Mouse (Mus musculus): ENCODE measurements around the gene Gnl3l. TPM values are rescaled to one million over a fixed set of nuclear protein-coding genes. Genes with fewer than 3 reads are reported as not detected.

Gnl3l gene
- polyA plus RNA-seq, 1 experiment = 69.1 TPM

DNA sequence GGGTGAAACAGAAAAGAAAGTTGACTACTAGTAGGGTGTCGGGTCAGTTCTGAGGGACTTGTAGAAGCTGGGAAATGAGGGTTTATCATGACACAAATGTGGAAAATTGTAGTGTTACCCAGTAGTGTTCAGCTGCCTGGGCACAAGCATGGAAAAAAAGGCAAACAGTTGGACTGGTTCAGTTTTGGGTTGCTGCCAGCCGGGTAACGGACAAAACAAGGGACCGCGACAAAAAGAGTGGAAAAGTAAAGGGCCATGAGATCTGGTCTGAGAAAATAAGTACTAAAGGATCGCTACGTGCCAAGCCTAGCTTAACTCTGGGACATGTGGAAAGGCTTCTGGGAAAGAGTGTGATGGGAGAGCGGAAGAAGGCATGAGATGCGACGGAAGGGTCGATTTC lies 29.2 kb upstream of the Gnl3l start:
- no peak for TF ChIP-seq POLR2A (IDR thresholded peaks at IDR 0.05; ENCODE audit: borderline replicate concordance, extremely low read depth, insufficient read depth, insufficient read length, poor library complexity, severe bottlenecking)
- no peak for TF ChIP-seq CTCF (IDR thresholded peaks at IDR 0.05; ENCODE audit: borderline replicate concordance, extremely low read depth, insufficient read depth, insufficient read length)

DNA sequence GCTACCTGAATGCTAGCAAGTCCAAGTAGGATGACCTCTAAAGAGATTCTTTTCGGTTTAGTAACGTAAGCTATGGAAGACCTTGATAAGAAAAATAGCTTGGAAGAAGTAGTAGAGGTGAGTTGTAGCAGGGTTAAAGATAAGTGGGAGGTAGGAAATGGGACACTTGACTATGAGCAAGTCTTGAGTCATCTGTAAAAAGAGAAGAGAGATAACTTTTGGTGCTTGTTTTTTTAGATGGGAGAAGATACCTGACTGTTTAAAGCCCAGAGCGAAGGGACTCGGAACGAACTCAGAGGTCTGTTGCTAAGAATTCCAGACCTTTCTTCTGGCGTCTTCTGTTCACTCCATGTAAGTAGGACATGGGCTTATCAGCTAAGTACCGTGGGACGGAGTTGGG lies 28.7 kb upstream of the Gnl3l start, which contains the start of gene Fgd1:
Gene Fgd1, plus strand, starts transcription at position 301 of the 400 bp plus-strand sequence.
- no peak for TF ChIP-seq POLR2A (IDR thresholded peaks at IDR 0.05; ENCODE audit: borderline replicate concordance, extremely low read depth, insufficient read depth, insufficient read length, poor library complexity, severe bottlenecking)
- TF ChIP-seq CTCF (IDR thresholded peaks at IDR 0.05; ENCODE audit: borderline replicate concordance, extremely low read depth, insufficient read depth, insufficient read length) = no peak
- no peak for DNase-seq (ENCODE audit: low read depth)

More for the DNA sequence above, 29.2 kb upstream of the Gnl3l start:
- DNase-seq (ENCODE audit: low read depth) = no peak

DNA sequence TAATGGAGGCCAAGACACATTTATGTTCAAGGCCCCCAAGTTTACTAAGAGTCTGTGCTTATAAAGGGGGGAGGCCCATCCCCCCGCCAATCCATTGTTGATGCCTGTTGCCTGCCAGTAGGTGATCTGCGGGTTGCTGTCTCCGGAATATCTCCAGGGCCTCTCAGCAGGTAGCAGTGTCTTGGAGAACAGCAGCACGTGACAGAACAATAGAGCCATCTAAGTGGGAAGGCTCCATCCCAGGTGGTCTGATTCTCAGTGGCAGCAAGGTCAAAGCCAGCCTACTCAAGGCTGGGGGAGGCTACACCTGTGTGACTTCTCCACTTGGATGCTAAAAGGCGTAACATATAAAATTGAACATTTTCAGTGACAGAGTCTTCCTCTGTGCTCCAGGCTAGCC lies 24.1 kb upstream of the Gnl3l start:
- DNase-seq (ENCODE audit: low read depth) = no peak
- TF ChIP-seq POLR2A (IDR thresholded peaks at IDR 0.05; ENCODE audit: borderline replicate concordance, extremely low read depth, insufficient read depth, insufficient read length, poor library complexity, severe bottlenecking) = no peak
- no peak for TF ChIP-seq CTCF (IDR thresholded peaks at IDR 0.05; ENCODE audit: borderline replicate concordance, extremely low read depth, insufficient read depth, insufficient read length)

DNA sequence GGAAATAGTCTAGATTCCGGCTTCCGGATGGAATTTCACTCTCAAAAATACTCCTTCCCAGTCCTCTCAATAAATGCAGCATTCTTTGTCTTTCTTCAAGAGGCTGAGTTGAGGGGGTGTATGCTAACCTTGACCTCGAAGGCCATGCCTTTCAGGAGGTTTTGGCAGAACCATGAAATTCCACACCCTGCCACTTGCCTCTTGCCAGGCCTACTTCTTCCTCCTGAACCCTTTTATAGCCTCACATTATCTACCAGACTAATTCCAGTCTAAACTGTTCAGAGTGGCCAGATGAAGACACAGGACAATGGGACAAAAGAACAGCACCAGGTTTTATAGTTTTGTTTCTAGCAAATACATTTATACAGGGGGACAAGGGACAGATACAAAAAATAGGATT lies 14.3 kb upstream of the Gnl3l start:
- TF ChIP-seq POLR2A (IDR thresholded peaks at IDR 0.05; ENCODE audit: borderline replicate concordance, extremely low read depth, insufficient read depth, insufficient read length, poor library complexity, severe bottlenecking) (no peak), CTCF (IDR thresholded peaks at IDR 0.05; ENCODE audit: borderline replicate concordance, extremely low read depth, insufficient read depth, insufficient read length) (no peak)
- no peak for DNase-seq (ENCODE audit: low read depth)

DNA sequence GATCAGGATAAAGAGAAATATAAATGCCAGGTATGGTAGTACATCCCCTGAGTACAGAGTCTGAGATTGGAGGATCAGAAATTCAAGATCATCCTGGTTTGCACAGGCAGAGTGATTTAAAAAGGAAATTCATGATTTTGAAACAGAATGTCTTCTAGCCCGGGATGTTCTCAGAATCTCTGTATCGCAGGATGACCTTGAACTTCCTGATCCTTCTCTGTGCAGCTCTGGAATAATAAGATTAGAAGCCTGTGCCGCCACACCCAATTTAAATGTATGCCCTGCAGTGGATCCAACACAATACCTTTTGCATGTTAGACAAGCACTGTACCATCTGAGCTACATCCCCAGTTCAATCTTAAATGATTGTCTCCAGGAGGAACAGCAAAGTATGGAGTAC lies 1.7 kb upstream of the Gnl3l start:
- TF ChIP-seq POLR2A (IDR thresholded peaks at IDR 0.05; ENCODE audit: borderline replicate concordance, extremely low read depth, insufficient read depth, insufficient read length, poor library complexity, severe bottlenecking) = no peak
- no peak for TF ChIP-seq CTCF (IDR thresholded peaks at IDR 0.05; ENCODE audit: borderline replicate concordance, extremely low read depth, insufficient read depth, insufficient read length)
- peak; percentile 0 for DNase-seq (ENCODE audit: low read depth)

DNA sequence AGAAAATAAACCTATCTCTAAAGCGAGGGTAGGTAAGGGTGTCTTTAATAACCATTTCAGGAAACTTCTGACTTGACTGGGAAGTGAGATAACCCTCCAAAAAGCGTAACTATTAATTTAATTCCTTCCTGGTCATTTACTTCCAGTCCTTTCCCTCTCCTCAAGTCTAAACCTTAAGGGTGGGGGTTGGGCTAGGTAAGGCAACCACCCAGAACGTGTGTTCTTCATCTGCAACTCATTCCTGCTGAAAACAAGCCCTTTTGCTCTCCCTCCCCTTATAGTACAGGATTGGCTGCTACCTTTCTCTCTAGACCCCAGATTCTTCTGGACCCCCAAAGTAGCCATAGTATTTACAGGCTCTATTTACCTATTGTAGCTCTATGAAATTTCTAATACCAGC lies 775 bp upstream of the Gnl3l start:
- peak; percentile 56 for DNase-seq (ENCODE audit: low read depth)
- TF ChIP-seq CTCF (IDR thresholded peaks at IDR 0.05; ENCODE audit: borderline replicate concordance, extremely low read depth, insufficient read depth, insufficient read length) = no peak
- no peak for TF ChIP-seq POLR2A (IDR thresholded peaks at IDR 0.05; ENCODE audit: borderline replicate concordance, extremely low read depth, insufficient read depth, insufficient read length, poor library complexity, severe bottlenecking)

DNA sequence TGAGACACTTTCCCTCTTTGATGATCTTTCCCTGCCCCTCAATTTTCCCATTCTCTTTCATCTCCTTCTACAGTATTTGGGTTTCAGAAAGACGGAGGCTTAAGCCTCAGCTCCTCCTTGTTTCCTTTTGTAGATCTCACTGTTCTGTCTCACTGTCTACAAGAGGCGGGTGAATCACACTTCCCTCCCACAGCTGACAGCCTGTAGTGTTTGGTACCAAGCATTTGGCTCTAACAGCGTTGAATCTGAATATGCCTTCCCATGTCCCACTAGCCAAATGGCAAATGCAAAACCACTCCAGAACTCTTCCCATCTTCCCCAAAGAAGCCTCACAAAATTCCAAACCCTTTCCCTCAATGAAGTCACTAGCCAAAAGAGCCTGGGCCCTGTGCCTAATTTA lies 20.3 kb downstream of the Gnl3l start:
- TF ChIP-seq CTCF (IDR thresholded peaks at IDR 0.05; ENCODE audit: borderline replicate concordance, extremely low read depth, insufficient read depth, insufficient read length) = no peak
- no peak for TF ChIP-seq POLR2A (IDR thresholded peaks at IDR 0.05; ENCODE audit: borderline replicate concordance, extremely low read depth, insufficient read depth, insufficient read length, poor library complexity, severe bottlenecking)
- no peak for DNase-seq (ENCODE audit: low read depth)

DNA sequence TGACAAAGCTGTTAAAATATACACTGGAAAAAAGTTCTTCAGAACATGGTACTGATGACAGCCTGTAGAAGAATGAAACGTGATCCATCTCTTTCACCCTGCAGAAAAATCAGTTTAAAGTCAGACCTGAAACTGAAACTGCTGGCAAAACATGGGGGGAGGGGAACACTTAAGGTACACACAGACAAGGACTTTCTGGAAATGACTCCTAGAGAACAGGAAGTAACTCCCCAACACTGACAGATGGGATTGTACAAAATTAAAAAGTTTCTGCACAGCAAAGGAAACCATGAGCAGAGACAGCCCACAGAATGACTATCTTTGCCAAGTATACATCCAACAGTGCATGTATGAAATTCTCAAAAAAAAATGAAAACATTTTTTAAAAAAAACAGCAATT lies 35.5 kb downstream of the Gnl3l start:
- no peak for DNase-seq (ENCODE audit: low read depth)
- TF ChIP-seq CTCF (IDR thresholded peaks at IDR 0.05; ENCODE audit: borderline replicate concordance, extremely low read depth, insufficient read depth, insufficient read length) (no peak), POLR2A (IDR thresholded peaks at IDR 0.05; ENCODE audit: borderline replicate concordance, extremely low read depth, insufficient read depth, insufficient read length, poor library complexity, severe bottlenecking) (no peak)

DNA sequence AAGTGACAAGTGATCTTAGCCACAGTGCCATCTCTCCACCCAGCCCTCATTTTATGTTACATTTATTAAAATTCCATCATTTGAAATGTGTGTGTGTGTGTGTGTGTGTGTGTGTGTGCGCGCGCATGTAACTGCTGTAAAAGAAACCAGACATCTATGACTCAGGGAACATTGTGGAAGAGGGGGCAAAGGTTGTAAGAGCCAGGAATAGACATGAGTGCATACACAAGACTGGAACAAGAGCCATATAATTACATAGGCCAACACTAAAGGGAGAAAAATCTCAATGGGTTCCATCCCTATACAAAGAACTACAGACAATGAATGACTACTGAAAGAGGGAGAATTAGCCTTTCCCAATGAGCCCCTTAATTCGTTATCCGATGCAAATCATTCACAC lies 41.7 kb downstream of the Gnl3l start:
- TF ChIP-seq CTCF (IDR thresholded peaks at IDR 0.05; ENCODE audit: borderline replicate concordance, extremely low read depth, insufficient read depth, insufficient read length) = no peak
- no peak for TF ChIP-seq POLR2A (IDR thresholded peaks at IDR 0.05; ENCODE audit: borderline replicate concordance, extremely low read depth, insufficient read depth, insufficient read length, poor library complexity, severe bottlenecking)

DNA sequence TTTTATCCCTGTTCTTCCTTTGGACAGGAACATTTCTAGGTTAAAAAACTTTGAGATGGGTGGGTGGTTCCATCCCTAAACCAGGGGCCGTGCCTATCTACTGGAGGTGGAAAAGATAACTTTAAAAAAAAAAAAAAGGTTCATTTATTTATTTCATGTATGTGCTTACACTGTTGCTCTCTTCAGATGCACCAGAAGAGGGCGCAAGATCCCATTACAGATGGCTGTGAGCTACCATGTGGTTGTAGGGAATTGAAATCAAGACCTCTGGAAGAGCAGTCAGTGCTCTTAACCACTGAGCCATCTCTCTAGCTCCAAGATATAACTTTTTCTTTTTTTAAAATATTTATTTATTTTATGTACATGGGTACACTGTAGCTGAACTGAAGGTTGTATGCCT lies 54.1 kb downstream of the Gnl3l start:
- TF ChIP-seq CTCF (IDR thresholded peaks at IDR 0.05; ENCODE audit: borderline replicate concordance, extremely low read depth, insufficient read depth, insufficient read length) (peak; percentile 3; the same call in 1 of the 2 replicates), POLR2A (IDR thresholded peaks at IDR 0.05; ENCODE audit: borderline replicate concordance, extremely low read depth, insufficient read depth, insufficient read length, poor library complexity, severe bottlenecking) (no peak)
- DNase-seq (ENCODE audit: low read depth) = no peak

More for the DNA sequence above, 41.7 kb downstream of the Gnl3l start:
- DNase-seq (ENCODE audit: low read depth) = peak; percentile 2

DNA sequence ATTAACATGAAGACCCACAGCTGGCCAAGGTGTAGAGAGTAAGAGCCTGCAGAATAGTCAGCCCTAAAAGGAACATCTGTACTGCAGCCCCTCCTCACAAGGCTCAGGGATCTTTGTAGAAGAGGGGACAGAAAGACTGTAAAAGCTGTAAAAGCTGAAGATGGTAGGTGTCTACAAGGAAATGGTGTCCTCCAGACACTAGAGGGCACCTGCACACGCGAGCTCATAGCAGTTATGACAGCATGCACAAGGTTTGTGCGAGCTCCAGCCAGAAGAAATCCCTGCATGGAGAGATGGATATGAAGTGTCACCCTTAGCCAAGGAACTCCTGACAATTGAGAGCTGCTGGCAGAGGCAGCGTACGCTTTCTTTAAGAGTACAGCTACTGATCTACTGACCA lies 56.4 kb downstream of the Gnl3l start:
- TF ChIP-seq POLR2A (IDR thresholded peaks at IDR 0.05; ENCODE audit: borderline replicate concordance, extremely low read depth, insufficient read depth, insufficient read length, poor library complexity, severe bottlenecking) (no peak), CTCF (IDR thresholded peaks at IDR 0.05; ENCODE audit: borderline replicate concordance, extremely low read depth, insufficient read depth, insufficient read length) (no peak)
- DNase-seq (ENCODE audit: low read depth) = no peak

DNA sequence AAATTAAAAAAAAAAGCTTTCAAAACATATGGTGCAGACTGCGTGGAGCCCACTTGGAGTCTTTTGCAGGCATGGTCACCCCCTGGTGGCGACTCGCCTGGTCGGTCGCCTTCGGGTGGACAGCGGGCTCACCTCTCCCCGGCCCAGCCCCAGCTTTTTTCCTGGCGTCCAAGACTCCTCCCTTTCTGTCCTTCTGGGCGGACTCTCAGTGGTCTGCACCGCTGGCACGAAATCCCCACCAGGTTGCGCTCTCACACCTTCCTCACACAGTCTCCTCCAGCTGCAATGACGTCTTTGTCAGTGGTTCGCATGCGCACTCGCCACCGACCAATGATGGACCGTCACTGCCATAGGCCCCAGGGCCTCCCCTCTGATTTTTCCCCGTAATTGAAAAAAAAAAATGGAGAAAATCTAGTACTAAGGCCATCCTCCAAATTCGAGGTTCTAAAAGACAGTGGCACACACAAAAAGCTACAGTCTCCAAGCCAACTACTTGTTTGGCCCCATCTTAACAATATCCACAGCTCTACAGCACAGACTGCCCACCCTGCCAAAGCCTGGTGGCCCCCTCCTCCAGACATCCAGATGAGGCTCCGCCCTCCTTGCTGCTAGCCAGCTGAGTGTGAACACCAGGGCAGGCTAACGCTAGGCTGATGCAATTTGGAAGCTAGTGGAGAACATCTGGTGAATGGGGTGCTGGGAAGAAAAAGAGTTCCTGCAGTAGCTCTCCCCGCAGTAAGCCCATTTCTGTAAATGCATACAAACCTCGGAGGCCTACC lies 60.4 kb downstream of the Gnl3l start:
- TF ChIP-seq CTCF (IDR thresholded peaks at IDR 0.05; ENCODE audit: borderline replicate concordance, extremely low read depth, insufficient read depth, insufficient read length) (peak; percentile 59), POLR2A (IDR thresholded peaks at IDR 0.05; ENCODE audit: borderline replicate concordance, extremely low read depth, insufficient read depth, insufficient read length, poor library complexity, severe bottlenecking) (no peak)
- DNase-seq (ENCODE audit: low read depth) = peak; percentile 92

Measured in brain, embryonic 14.5 days (tissue).